Mouse (Mus musculus) cerebellum, adult 2 months (tissue): Measurements from ENCODE around the gene Gm5941.

Experiments used
- CTCF ChIP-seq: fragments of 200-500 bp; IDR thresholded peaks from 2 replicates; pipeline ENCODE4 v1.5.1; 2011; ENCODE audit warnings: low read depth, mild to moderate bottlenecking, control low read depth, low read length, moderate library complexity, borderline replicate concordance; ENCODE audit not compliant: insufficient read depth
- POLR2A ChIP-seq: fragments of 200-500 bp; IDR thresholded peaks from 2 replicates; pipeline ENCODE4 v1.6.1; 2011; ENCODE audit warnings: low read length, control low read depth, borderline replicate concordance; ENCODE audit not compliant: insufficient read depth

- TF ChIP-seq CTCF (no peak), POLR2A (no peak)
Observed at GRCm38 (mm10) chrX:92527826-92528225, 38.1 kb downstream of the Gm5941 start.
